Mouse (Mus musculus) kidney, embryonic 15.5 days (tissue): ENCODE data around the gene Tbc1d15. TPM values are rescaled to one million over a fixed set of nuclear protein-coding genes. Genes with fewer than 3 reads are reported as not detected.

Source experiments
- ATAC-seq: fragments of 200-750 bp; cut with Nextera tagmentation; replicated peaks from 2 replicates; pipeline ENCODE4 v1.8.0; 2017; ENCODE audit warnings: moderate TSS enrichment; ENCODE audit not compliant: low FRiP score
- H3K27ac ChIP-seq: fragments of 300-500 bp; sonication (generic); 2 replicates; pipeline ENCODE4 v1.5.1; 2015; ENCODE audit warnings: mild to moderate bottlenecking, inconsistent platforms
- H3K27me3 ChIP-seq: fragments of 300-500 bp; sonication (generic); 2 replicates; pipeline ENCODE4 v1.6.1; 2015; ENCODE audit warnings: inconsistent platforms
- H3K36me3 ChIP-seq: fragments of 300-500 bp; sonication (generic); 2 replicates; pipeline ENCODE4 v1.6.1; 2015; ENCODE audit warnings: inconsistent platforms
- H3K4me1 ChIP-seq: fragments of 300-500 bp; sonication (generic); 2 replicates; pipeline ENCODE4 v1.6.1; 2015; ENCODE audit warnings: inconsistent platforms
- H3K4me2 ChIP-seq: fragments of 300-500 bp; sonication (generic); 2 replicates; pipeline ENCODE4 v1.6.1; 2015; ENCODE audit warnings: moderate library complexity, mild to moderate bottlenecking, inconsistent platforms
- H3K4me3 ChIP-seq: fragments of 300-500 bp; sonication (generic); replicated peaks from 2 replicates; pipeline ENCODE4 v1.5.1; 2015; ENCODE audit warnings: mild to moderate bottlenecking, inconsistent platforms
- H3K9ac ChIP-seq: fragments of 300-500 bp; sonication (generic); 2 replicates; pipeline ENCODE4 v1.6.1; 2015; ENCODE audit warnings: mild to moderate bottlenecking, inconsistent platforms
- H3K9me3 ChIP-seq: fragments of 300-500 bp; sonication (generic); replicated peaks from 2 replicates; pipeline ENCODE4 v1.6.1; 2016; ENCODE audit warnings: inconsistent platforms
- WGBS: fragments of 180-500 bp; shearing (Covaris S2); methylation state at CpG from one replicate; pipeline ENCODE4 v1.1.7; 2015; ENCODE audit warnings: mixed read lengths; 5-methylcytosine and 5-hydroxymethylcytosine counted together
- polyA plus RNA-seq: library from polyadenylated mRNA; unstranded; fragments of >200 nt; fragmentation: Nextera tagmentation; extraction: Ambion mirVana; gene quantifications from 2 replicates; pipeline ENCODE4 v1.2.1, GENCODE M21; 2015

The Tbc1d15 gene
- 52.3 and 57.0 TPM in 2 replicates for polyA plus RNA-seq

DNA sequence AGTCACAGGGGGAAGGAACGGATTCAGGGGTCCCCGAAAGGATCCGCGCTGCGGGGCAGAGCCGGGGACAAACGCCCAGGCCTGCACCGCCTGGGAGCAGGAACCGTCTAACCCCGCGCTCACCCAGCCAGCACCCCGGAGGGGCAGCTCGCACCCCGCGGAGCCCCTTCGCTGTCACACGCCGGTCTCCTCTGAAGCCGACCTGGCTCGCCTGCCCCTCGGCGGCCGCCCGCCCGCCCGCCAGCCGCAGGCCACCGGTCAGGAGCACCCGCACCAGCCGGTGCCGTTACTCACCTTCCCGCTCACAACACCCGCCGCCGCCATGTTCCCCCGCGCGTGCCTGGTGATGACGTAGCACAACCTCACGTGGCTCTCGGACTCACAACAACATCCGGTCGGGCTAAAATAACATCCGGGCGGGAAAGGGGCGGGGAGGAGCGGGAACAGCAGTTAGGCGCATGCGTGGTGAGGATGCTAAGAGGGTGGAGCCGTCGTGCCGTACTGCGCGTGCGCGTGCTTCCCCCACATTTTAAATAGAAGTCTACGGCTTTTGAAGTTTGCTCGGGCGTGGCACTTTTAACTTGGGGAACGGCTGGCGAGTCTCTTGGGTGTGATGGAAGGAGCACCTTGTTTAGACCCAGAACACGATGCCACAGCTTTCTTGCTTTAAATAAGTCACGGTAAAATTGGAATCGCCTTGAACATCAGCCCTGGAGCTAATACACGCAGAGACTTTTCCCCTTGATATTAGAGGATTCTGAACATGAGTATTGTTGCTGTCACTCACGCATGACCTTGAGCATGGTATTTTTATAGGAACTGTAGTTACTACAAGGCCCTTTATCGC lies at the start of gene Tbc1d15:
TSS of gene Tbc1d15 (minus strand) at position 380 of the 847 bp plus-strand sequence.
- peak; percentile 96 for ATAC-seq
- Histone ChIP-seq H3K4me3 (peak within 1 kb of the TSS; percentile 84), H3K36me3 (no peaks in the 10 kb centered on the region), H3K4me1 (peaks cover 22% of the 10 kb centered on the region), H3K9me3 (no peaks in the 10 kb centered on the region), H3K4me2 (peak within 1 kb of the TSS; percentile 78), H3K27me3 (no peaks in the 10 kb centered on the region), H3K27ac (peak within 1 kb of the TSS; percentile 83), H3K9ac (peak within 1 kb of the TSS; percentile 76)
- under 1% methylated on average over 67 of the region's 67 CpGs for WGBS

DNA sequence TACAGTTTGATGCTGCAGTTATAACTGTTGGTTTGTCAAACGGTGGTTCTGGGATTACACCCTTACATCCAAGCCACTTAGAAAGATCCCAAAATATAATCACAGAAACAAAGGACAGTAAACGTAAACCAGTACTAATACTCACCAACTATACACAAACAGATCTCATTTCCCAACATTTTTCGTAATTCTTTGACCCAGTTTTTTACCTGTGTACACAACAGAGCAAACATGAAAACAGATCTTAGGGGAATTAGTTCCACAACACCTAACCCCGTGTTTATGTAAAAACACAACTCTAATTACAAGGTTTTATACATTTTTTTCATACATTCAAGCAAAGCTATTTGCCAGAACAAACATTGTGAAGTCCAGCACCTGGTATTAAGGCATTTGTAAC lies 47.4 kb upstream of the Tbc1d15 start:
- Histone ChIP-seq H3K9ac (no peak overlapping the region), H3K9me3 (no peaks in the 10 kb centered on the region), H3K36me3 (peaks cover 74% of the 10 kb centered on the region), H3K4me1 (no peaks in the 10 kb centered on the region), H3K4me3 (no peak overlapping the region), H3K27ac (no peak overlapping the region), H3K27me3 (no peaks in the 10 kb centered on the region), H3K4me2 (no peak overlapping the region)
- 93% methylated on average over 4 of the region's 4 CpGs for WGBS
- no peak for ATAC-seq

DNA sequence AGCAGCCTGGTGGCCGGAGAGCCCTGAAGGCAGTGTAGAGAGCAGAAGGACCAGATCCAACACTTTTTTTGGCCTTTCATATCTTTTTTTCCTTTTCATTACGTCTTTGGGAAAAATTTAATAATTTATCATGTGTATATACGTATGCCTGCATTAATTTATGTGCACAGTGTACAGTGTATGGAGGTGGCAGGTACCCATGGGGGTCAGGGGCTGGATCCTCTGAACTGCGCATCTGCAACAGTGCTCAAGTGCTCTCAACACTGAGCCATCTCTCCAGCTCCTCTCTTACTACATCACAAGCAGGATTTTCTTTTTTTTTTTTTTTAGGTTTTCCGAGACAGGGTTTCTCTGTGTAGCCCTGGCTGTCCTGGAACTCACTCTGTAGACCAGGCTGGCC lies 46.3 kb upstream of the Tbc1d15 start:
- no peak for ATAC-seq
- H3K36me3 ChIP-seq, result peaks cover 81% of the 10 kb centered on the region

DNA sequence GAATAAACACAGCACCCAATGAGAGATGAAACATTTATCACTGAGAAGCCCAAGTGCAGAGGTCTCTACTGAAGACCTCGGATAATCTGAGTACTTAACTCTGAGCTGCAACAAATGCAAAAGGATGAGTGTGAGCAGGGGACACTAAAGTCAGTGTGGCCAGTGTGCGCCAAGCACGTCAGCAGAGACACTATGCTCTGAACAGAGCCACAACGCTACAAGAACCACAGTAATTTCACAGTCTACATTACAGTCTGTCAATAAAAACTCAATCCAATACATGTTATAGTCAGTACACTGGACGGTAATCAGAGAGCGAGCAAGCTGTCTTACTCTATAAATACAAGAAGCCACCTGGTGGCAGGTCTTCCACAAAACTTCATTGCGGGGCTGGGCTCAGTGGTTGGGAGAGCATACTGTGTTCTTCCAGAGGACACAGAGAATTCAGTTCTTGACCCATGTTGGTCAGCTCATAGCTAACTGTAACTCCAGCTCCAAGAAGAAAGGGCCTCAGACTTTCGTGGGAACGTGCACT lies 45.2 kb upstream of the Tbc1d15 start:
- no peak overlapping the region for H3K4me2 ChIP-seq
- WGBS, result 78% methylated on average over 9 of the region's 9 CpGs
- no peak overlapping the region for H3K4me3 ChIP-seq
- H3K4me1 ChIP-seq, result no peaks in the 10 kb centered on the region
- peaks cover 82% of the 10 kb centered on the region for H3K36me3 ChIP-seq
- no peak overlapping the region for H3K9ac ChIP-seq
- H3K9me3 ChIP-seq, result no peaks in the 10 kb centered on the region
- 0 out of 2 replicates have a peak, but pooled peaks have one; percentile 40 for ATAC-seq
- no peak overlapping the region for H3K27ac ChIP-seq
- no peaks in the 10 kb centered on the region for H3K27me3 ChIP-seq

More for the DNA sequence above, 46.3 kb upstream of the Tbc1d15 start:
- Histone ChIP-seq H3K9ac (no peak overlapping the region), H3K4me3 (no peak overlapping the region), H3K27me3 (no peaks in the 10 kb centered on the region), H3K9me3 (no peaks in the 10 kb centered on the region), H3K27ac (no peak overlapping the region), H3K4me1 (no peaks in the 10 kb centered on the region), H3K4me2 (no peak overlapping the region)
- WGBS, result 84% methylated on average over 5 of the region's 5 CpGs

DNA sequence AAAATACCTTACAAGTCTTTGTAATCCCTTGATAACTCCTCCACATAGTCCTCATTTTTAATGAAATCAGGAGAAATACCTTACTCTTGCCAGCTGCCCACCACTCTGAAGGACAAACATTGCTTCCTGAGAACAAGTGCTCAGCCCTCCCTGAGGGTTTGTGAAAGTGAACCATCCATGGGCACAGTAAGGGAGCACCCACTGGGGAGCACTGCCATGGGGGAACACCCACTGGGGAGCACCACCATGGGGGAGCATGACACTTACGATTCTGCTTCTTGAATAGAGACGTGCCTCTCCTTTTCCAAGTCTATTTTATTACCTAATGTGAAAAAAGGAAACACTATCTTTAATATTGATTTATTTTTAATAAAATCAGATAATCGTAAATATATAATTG lies 43.9 kb upstream of the Tbc1d15 start:
- no peaks in the 10 kb centered on the region for H3K4me1 ChIP-seq
- H3K27ac ChIP-seq, result no peak overlapping the region
- no peak overlapping the region for H3K4me3 ChIP-seq
- no peak overlapping the region for H3K9ac ChIP-seq
- H3K9me3 ChIP-seq, result no peaks in the 10 kb centered on the region
- peaks cover 81% of the 10 kb centered on the region for H3K36me3 ChIP-seq
- WGBS, result 96% methylated on average over 3 of the region's 3 CpGs
- ATAC-seq, result no peak
- H3K27me3 ChIP-seq, result no peaks in the 10 kb centered on the region
- H3K4me2 ChIP-seq, result no peak overlapping the region

DNA sequence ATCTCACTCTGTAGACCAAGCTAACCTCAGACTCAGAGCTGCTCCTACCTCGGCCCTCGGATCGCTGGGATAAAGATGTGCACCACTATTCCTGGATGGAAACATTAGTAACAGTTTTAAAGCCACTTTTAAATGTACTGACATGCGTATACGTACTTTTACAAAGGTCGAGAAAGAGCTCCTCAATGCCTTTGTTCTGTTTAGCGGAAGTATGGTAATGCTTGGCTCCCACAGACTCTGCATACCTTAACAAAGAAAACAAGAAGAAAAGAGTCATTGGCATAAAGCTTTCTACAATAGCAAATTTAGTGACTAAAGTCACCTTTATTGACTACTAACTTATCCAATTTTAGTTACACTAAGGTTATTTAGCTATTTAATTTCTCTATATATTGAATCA lies 43.4 kb upstream of the Tbc1d15 start:
- H3K27me3 ChIP-seq, result no peaks in the 10 kb centered on the region
- no peak overlapping the region for H3K4me2 ChIP-seq
- WGBS, result 93% methylated on average over 7 of the region's 7 CpGs
- no peak overlapping the region for H3K27ac ChIP-seq
- H3K36me3 ChIP-seq, result peaks cover 81% of the 10 kb centered on the region
- ATAC-seq, result no peak
- H3K9ac ChIP-seq, result no peak overlapping the region
- no peaks in the 10 kb centered on the region for H3K4me1 ChIP-seq
- H3K4me3 ChIP-seq, result no peak overlapping the region
- no peaks in the 10 kb centered on the region for H3K9me3 ChIP-seq

DNA sequence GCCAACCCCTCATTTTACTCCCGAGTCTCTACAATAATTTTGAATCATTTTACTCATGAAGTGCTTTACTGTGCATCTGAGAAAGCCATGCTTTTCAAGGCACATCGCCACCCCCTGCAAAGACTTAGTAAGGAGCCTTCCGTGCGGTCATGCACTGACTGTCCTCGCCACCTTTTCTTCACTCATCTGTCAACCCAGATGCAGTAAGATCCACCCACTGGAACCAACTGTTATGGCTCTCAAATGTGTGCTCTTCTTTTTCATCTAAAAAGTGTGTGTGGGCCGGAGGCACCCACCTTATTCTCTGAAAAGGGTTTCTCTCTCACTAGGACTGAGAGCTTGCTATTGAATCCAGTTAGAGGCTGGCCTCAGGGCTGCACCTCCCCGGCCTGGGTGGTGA lies 42.7 kb upstream of the Tbc1d15 start:
- Histone ChIP-seq H3K27ac (no peak overlapping the region), H3K4me1 (no peaks in the 10 kb centered on the region), H3K4me2 (no peak overlapping the region), H3K9ac (no peak overlapping the region), H3K4me3 (no peak overlapping the region), H3K36me3 (peaks cover 78% of the 10 kb centered on the region), H3K27me3 (no peaks in the 10 kb centered on the region), H3K9me3 (no peaks in the 10 kb centered on the region)
- no peak for ATAC-seq
- 89% methylated on average over 7 of the region's 7 CpGs for WGBS

DNA sequence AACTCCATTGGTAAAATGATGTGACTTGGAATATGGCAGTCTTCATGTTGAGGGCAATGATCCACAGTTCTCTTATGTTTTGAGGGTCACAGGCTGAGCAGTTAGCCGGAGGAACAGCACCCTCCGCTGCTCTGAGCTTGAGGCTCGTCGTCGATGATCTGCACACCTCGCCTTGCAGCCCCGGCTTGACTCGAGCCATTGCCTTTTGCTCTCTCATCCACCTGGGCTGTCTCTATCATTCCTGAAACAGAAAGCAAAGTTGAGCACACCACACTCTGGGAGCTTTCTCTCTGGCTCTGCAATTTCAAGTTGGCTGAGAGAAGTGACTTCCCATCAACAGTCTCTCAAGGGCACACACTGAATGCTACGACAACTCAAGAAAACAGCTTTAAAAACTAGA lies 39.4 kb upstream of the Tbc1d15 start:
- H3K9me3 ChIP-seq, result no peaks in the 10 kb centered on the region
- H3K9ac ChIP-seq, result no peak overlapping the region
- H3K4me1 ChIP-seq, result no peaks in the 10 kb centered on the region
- no peak overlapping the region for H3K27ac ChIP-seq
- ATAC-seq, result no peak
- H3K4me3 ChIP-seq, result no peak overlapping the region
- 97% methylated on average over 9 of the region's 9 CpGs for WGBS
- H3K27me3 ChIP-seq, result no peaks in the 10 kb centered on the region
- peaks cover 83% of the 10 kb centered on the region for H3K36me3 ChIP-seq
- no peak overlapping the region for H3K4me2 ChIP-seq

DNA sequence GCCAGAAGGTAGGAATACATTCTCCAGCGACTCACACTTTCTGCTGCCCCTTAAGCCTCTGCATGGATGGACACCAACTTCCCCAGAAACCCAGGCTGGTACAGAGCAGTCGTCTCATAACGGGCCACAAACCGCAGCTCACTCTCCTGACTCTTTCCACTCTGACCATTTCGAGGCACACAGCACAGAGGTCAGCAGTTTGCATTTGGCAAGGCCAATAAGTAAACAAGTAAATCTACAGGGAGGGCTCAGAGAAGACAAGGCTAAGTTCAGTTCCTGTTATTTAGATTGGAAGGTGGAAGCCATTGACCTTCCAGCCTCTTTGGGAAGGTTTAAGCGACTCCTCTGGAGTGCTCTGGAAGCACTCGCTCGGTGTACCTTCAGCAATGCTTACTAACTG lies 37.6 kb upstream of the Tbc1d15 start:
- Histone ChIP-seq H3K4me3 (no peak overlapping the region), H3K36me3 (peaks cover 69% of the 10 kb centered on the region), H3K27ac (no peak overlapping the region), H3K27me3 (no peaks in the 10 kb centered on the region), H3K9me3 (no peaks in the 10 kb centered on the region), H3K4me2 (no peak overlapping the region), H3K4me1 (no peaks in the 10 kb centered on the region), H3K9ac (no peak overlapping the region)
- WGBS, result 84% methylated on average over 8 of the region's 8 CpGs
- no peak for ATAC-seq

DNA sequence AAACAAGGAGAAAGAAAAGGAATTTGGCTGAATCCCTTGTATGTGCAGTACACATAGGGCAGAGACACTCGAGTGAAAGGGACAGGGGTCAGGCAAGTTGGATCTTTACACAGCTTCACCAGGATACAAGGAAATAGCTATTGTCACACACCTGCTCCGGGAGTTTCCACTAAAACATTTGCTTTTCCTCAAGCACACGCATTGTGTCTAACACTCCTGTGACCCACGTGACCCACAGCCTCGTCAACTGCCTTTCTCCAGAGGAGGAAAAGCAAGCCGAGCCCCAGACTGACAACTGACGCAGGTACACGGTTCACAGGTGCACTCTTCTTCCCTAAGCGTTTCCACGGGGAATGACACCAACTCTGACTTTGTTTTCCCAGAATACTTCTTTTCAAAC lies 32.9 kb upstream of the Tbc1d15 start:
- Histone ChIP-seq H3K36me3 (peaks cover 27% of the 10 kb centered on the region), H3K27ac (no peak overlapping the region), H3K27me3 (no peaks in the 10 kb centered on the region), H3K9ac (no peak overlapping the region), H3K4me2 (no peak overlapping the region), H3K4me3 (no peak overlapping the region), H3K4me1 (no peaks in the 10 kb centered on the region), H3K9me3 (no peaks in the 10 kb centered on the region)
- 64% methylated on average over 10 of the region's 10 CpGs for WGBS
- ATAC-seq, result no peak

DNA sequence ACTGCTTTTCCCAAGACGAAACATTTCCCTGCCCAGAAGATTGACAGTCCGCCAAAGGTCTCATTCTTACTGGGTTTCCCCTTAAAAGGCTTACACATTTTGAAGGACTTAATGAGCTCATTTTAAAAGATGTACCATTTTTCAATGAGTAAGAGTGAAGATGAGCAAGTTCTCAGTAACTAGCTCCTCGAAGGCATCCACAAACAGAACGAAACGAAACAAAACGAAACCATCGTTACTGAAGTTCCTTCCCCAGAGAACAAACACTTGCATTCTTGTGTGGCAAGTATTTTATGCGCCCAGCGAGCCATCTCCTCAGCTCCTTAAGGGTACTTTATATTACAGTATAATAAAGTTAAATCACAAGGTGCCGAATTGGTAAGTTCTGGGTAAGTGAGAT lies 30.1 kb upstream of the Tbc1d15 start:
- Histone ChIP-seq H3K36me3 (peaks cover 5% of the 10 kb centered on the region), H3K4me3 (no peak overlapping the region), H3K4me2 (no peak overlapping the region), H3K9me3 (no peaks in the 10 kb centered on the region), H3K9ac (no peak overlapping the region), H3K27ac (no peak overlapping the region), H3K27me3 (no peaks in the 10 kb centered on the region), H3K4me1 (no peaks in the 10 kb centered on the region)
- 92% methylated on average over 10 of the region's 10 CpGs for WGBS
- no peak for ATAC-seq

DNA sequence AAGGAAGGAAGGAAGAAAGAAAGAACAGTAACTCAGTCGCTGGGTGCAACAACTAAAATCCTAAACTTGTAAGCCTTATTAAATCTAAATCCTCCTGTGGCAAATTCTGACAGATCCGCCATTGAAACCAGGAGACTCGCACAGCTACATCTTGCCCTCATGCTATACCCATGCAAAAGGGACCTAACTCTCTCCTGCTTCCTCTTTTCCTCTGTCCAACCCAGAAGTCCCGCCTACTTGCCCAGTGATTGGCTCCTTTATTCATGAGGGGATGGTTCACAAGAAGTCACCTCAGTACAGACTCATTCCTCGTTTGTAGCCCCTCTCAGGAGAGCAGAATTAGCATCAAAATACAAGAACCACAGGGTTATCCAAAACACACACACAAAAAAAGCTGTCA lies 20.4 kb upstream of the Tbc1d15 start:
- Histone ChIP-seq H3K4me3 (no peak overlapping the region), H3K9me3 (no peaks in the 10 kb centered on the region), H3K4me1 (no peaks in the 10 kb centered on the region), H3K4me2 (no peak overlapping the region), H3K27ac (no peak overlapping the region), H3K27me3 (no peaks in the 10 kb centered on the region), H3K9ac (no peak overlapping the region), H3K36me3 (no peaks in the 10 kb centered on the region)
- WGBS, result 63% methylated on average over 5 of the region's 5 CpGs
- ATAC-seq, result no peak
